Mouse (Mus musculus) forebrain, embryonic 16.5 days (tissue): ENCODE results near the gene Col23a1. TPM values are rescaled to one million over a fixed set of nuclear protein-coding genes. Genes with fewer than 3 reads are reported as not detected.

Experiments
- ATAC-seq: fragments of 200-750 bp; cut with Nextera tagmentation; 2 replicates; pipeline ENCODE4 v1.8.0; 2017; ENCODE audit warnings: mild to moderate bottlenecking, moderate library complexity
- H3K27ac ChIP-seq: fragments of 300-500 bp; sonication (generic); 2 replicates; pipeline ENCODE4 v1.5.1; 2014; ENCODE audit warnings: low read length, control low read depth
- H3K27me3 ChIP-seq: fragments of 300-500 bp; sonication (generic); replicated peaks from 2 replicates; pipeline ENCODE4 v1.6.1; 2014; ENCODE audit warnings: low read length; ENCODE audit not compliant: control insufficient read depth, insufficient read depth
- H3K36me3 ChIP-seq: fragments of 300-500 bp; sonication (generic); 2 replicates; pipeline ENCODE4 v1.6.1; 2014; ENCODE audit not compliant: control insufficient read depth, insufficient read depth
- H3K4me1 ChIP-seq: fragments of 300-500 bp; sonication (generic); replicated peaks from 2 replicates; pipeline ENCODE4 v1.6.1; 2014; ENCODE audit warnings: low read length; ENCODE audit not compliant: control insufficient read depth, insufficient read depth
- H3K4me2 ChIP-seq: fragments of 300-500 bp; sonication (generic); 2 replicates; pipeline ENCODE4 v1.6.1; 2014; ENCODE audit warnings: mild to moderate bottlenecking, low read length, control low read depth
- H3K4me3 ChIP-seq: fragments of 300-500 bp; sonication (generic); replicated peaks from 2 replicates; pipeline ENCODE4 v1.5.1; 2014; ENCODE audit warnings: mild to moderate bottlenecking, low read length, control low read depth
- H3K9ac ChIP-seq: fragments of 300-500 bp; sonication (generic); replicated peaks from 2 replicates; pipeline ENCODE4 v1.6.1; 2014; ENCODE audit warnings: low read depth, low read length, control low read depth
- H3K9me3 ChIP-seq: fragments of 300-500 bp; sonication (generic); 2 replicates; pipeline ENCODE4 v1.6.1; 2016; ENCODE audit warnings: low read length; ENCODE audit not compliant: control insufficient read depth
- WGBS: fragments of 180-500 bp; shearing (Covaris S2); extraction: QIAGEN DNeasy Blood & Tissue Kit; methylation state at CpG from one replicate; pipeline ENCODE4 v1.1.7; 2014; 5-methylcytosine and 5-hydroxymethylcytosine counted together
- polyA plus RNA-seq: library from polyadenylated mRNA; unstranded; fragments of >200 nt; fragmentation: Nextera tagmentation; extraction: Ambion mirVana; gene quantifications from 2 replicates; pipeline ENCODE4 v1.2.1, GENCODE M21; 2015

Gene Col23a1
- polyA plus RNA-seq, 1 experiment from 2014 or later = 3.0 TPM

DNA sequence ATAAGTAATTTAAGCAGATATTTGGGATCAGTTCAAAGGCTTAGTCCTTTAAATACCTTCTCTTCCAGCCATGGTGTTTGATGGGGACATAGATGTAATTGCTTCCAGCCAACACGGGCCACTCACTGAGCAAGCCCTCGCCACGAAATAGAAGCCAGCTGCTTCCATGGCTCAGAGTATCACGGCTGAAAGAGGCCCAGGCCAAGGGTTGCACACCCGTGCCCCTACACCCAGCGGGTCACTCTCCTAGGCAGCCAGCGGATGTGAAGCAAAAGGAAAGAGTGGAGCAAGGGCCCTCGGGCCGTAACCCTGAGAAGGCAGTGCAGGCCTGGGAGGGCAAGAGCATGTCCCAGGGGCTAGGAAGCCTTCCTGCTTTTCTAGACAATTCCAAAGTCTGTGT is 252.7 kb downstream of the Col23a1 start:
- H3K4me2 ChIP-seq = no peak overlapping the region
- H3K27me3 ChIP-seq = no peaks in the 10 kb centered on the region
- H3K27ac ChIP-seq = no peak overlapping the region
- H3K36me3 ChIP-seq = no peaks in the 10 kb centered on the region
- WGBS = 63% methylated on average over 9 of the region's 9 CpGs
- no peak overlapping the region for H3K9ac ChIP-seq
- no peaks in the 10 kb centered on the region for H3K4me1 ChIP-seq
- no peak overlapping the region for H3K4me3 ChIP-seq
- ATAC-seq = no peak
- H3K9me3 ChIP-seq = no peaks in the 10 kb centered on the region

DNA sequence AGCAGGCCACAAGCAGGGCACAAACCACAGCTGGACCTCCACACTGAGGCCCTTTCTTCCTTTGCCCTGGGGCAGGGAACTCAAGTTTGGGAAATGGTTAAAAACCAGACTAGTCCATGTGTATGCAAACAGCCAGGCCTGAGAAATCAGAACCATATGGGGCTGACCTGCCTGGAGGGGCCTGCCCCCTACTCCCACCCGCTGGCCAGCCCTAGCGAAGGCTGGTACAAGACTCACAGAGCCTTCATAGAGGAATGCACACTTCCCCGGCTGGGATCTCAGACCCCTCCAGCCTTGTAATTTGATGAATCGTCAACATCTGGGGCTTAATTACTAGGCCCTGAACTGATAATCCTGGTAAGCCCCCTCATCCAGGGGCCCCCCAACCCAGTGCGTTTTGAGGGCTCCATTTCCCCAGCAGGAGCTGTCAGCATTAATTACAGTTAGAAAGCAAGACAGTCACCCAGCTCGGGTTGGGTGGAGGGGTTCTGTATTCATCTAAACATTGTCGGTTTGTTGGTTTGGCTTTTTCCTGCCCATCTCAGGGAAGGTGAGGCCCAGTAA is 253.8 kb downstream of the Col23a1 start:
- WGBS = 20% methylated on average over 7 of the region's 7 CpGs
- H3K9me3 ChIP-seq = no peaks in the 10 kb centered on the region

DNA sequence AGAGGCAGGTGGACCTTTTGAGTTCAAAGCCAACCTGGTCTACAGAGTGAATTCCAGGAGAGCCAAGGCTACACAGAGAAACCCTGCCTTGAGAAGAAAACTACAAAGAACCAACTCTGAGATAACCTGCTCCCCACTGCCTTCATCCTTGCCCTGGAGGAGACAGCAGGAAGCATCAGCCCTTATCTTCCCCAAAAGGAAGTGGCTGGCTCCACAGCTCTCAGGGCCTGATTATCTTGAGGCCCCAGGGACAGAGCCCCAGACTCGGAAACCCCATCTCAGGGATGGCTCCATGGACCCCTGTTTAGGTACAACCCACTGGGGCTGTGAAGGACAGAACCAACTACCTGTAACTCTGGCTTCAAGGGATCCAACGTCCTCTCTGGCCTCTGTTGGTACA is 254.7 kb downstream of the Col23a1 start:
- Histone ChIP-seq H3K4me2 (no peak overlapping the region), H3K9ac (no peak overlapping the region), H3K36me3 (no peaks in the 10 kb centered on the region), H3K27me3 (no peaks in the 10 kb centered on the region), H3K4me1 (no peaks in the 10 kb centered on the region), H3K27ac (no peak overlapping the region), H3K4me3 (no peak overlapping the region), H3K9me3 (no peaks in the 10 kb centered on the region)
- ATAC-seq = no peak
- 69% methylated on average over 2 of the region's 2 CpGs for WGBS

More for the DNA sequence above, 253.8 kb downstream of the Col23a1 start:
- H3K4me3 ChIP-seq = no peak overlapping the region
- H3K4me1 ChIP-seq = no peaks in the 10 kb centered on the region
- no peaks in the 10 kb centered on the region for H3K36me3 ChIP-seq
- H3K4me2 ChIP-seq = no peak overlapping the region
- no peaks in the 10 kb centered on the region for H3K27me3 ChIP-seq
- H3K27ac ChIP-seq = no peak overlapping the region
- no peak overlapping the region for H3K9ac ChIP-seq
- no peak for ATAC-seq

DNA sequence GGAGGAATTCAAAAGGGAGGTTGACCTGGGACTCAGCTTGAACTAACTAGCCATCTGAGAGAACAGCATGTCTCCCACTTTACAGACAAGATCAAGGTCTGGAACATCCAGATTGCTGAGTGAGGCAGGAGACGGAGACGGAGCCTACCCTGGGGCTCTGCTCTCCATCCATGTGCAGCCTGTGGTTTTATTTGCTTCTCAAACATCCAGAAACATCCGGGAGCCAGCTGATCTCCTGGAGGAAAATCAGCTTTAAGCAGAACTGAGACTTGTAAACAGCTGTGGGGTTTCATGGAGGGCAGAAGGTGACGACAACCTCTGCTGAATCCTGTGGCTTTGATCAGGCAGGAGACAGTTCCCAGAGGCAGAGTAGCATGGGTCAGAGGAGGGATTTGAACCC is 256.1 kb downstream of the Col23a1 start:
- Histone ChIP-seq H3K27ac (no peak overlapping the region), H3K4me1 (no peaks in the 10 kb centered on the region), H3K27me3 (no peaks in the 10 kb centered on the region), H3K9me3 (no peaks in the 10 kb centered on the region), H3K4me2 (no peak overlapping the region), H3K36me3 (no peaks in the 10 kb centered on the region), H3K4me3 (no peak overlapping the region), H3K9ac (no peak overlapping the region)
- 77% methylated on average over 4 of the region's 4 CpGs for WGBS
- ATAC-seq = no peak

DNA sequence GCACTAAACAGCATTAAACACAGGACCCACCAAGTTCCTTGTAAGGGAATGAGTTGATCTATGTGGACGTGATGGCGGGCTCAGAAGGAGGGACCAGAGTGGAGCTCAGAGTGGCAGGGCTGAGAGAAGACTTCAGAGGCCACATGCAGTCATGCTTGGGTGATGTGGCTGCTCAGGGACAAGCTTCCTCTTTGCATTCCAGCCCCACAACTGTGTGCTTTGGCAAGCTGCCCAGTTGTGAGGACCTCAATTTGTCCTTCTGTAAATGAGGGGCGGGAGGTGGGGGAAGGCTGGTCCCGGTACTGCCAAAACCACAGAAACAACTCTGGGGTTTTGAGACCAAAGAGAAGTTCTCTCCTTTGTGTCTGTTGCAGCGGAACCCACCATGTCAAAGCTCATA is 261.5 kb downstream of the Col23a1 start:
- H3K4me1 ChIP-seq = 0 out of 2 replicates have a peak, but pooled peaks cover 3% of the 10 kb centered on the region
- ATAC-seq = no peak
- no peaks in the 10 kb centered on the region for H3K27me3 ChIP-seq
- no peak overlapping the region for H3K27ac ChIP-seq
- no peaks in the 10 kb centered on the region for H3K36me3 ChIP-seq
- H3K9me3 ChIP-seq = no peaks in the 10 kb centered on the region
- no peak overlapping the region for H3K4me2 ChIP-seq
- no peak overlapping the region for H3K4me3 ChIP-seq
- 55% methylated on average over 5 of the region's 5 CpGs for WGBS
- no peak overlapping the region for H3K9ac ChIP-seq

DNA sequence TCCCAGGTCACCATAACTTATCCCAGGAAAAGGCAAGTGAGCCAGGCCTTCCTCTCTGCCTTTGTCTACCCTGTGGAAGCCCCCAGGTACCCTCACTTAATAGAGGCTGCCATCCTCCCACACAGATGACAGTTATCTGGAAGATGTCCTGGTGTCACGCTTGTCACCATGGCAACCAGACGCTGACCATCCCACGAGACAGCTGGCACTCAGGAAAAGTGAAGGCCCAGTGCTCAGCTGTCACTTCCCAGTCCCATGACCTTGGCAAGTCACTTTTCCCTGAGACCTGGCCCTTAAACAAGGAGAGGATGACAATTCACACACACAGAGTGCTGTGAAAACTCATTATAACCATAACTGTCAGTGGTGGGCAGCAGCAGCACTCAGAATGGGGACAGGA is 262.4 kb downstream of the Col23a1 start:
- Histone ChIP-seq H3K27me3 (no peaks in the 10 kb centered on the region), H3K4me1 (0 out of 2 replicates have a peak, but pooled peaks cover 3% of the 10 kb centered on the region), H3K36me3 (no peaks in the 10 kb centered on the region), H3K9me3 (no peaks in the 10 kb centered on the region), H3K4me3 (no peak overlapping the region), H3K4me2 (no peak overlapping the region), H3K27ac (no peak overlapping the region), H3K9ac (no peak overlapping the region)
- WGBS = 64% methylated on average over 3 of the region's 3 CpGs
- no peak for ATAC-seq

DNA sequence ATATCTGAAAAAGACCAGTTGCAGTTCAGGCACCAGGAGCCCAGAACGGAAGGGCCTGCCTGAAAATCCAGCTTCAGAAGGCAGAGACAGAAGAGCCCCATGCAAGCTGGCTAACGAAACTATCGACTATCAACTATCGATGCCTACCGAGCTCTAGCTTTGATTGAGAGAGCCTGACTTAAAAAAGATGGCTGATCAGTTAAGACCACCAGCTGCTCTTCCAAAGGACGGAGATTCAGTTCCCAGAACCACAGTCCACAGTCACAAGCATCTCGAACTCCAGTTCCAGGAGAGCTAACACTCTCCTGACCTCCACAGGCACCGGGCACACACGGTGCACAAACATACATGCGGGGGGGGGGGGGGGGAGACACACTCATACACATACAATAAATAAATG is 264.9 kb downstream of the Col23a1 start:
- H3K9ac ChIP-seq = no peak overlapping the region
- H3K4me3 ChIP-seq = peak overlapping the region; percentile 20; the same call in 1 of the 2 replicates
- WGBS = 72% methylated on average over 9 of the region's 10 CpGs
- H3K9me3 ChIP-seq = no peaks in the 10 kb centered on the region
- H3K27ac ChIP-seq = no peak overlapping the region
- H3K36me3 ChIP-seq = no peaks in the 10 kb centered on the region
- H3K4me1 ChIP-seq = 0 out of 2 replicates have a peak, but pooled peaks cover 3% of the 10 kb centered on the region
- peak overlapping the region; percentile 19; the same call in 1 of the 2 replicates for H3K4me2 ChIP-seq
- H3K27me3 ChIP-seq = no peaks in the 10 kb centered on the region
- no peak for ATAC-seq

DNA sequence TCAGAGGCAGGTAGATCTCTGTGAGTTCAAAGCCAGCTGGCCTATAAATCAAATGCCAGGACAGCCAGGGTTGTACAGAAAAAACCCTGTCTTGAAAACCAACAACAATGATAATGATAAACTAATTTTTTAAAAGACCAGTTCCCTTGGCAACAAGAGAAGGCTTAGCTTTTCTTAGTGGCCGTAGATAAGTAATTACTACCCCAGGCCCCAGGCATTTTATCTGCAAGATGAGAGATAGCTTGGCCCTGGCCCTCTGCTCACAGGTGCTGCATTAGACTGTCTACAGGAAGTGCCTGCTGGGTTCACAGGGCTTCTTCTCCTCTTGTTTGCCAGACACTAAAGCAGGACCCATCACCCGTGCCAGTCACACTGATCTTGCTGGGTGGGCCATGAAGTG is 265.3 kb downstream of the Col23a1 start:
- H3K9ac ChIP-seq = no peak overlapping the region
- no peak for ATAC-seq
- H3K4me3 ChIP-seq = no peak overlapping the region
- H3K4me1 ChIP-seq = 0 out of 2 replicates have a peak, but pooled peaks cover 3% of the 10 kb centered on the region
- no peak overlapping the region for H3K4me2 ChIP-seq
- 77% methylated on average over 2 of the region's 2 CpGs for WGBS
- H3K9me3 ChIP-seq = no peaks in the 10 kb centered on the region
- H3K27ac ChIP-seq = no peak overlapping the region
- H3K27me3 ChIP-seq = no peaks in the 10 kb centered on the region
- no peaks in the 10 kb centered on the region for H3K36me3 ChIP-seq

DNA sequence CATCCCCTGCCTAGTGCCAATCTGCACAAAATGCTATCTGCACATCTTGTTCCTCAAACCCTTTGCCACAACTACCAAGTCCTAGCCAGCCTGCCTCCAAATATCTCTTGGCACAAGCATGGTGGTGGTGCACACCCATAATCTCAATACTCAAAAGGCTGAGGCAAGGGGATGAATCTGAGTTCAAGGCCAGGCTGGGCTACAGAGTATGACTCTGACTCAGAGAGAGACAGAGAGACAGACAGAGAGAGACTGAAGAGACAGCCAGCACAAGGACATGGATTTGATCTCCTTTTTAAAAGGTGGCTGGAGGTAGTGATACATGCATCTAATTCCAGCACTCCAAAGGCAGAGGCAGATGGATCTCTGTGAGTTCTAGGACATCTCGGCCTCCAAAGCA is 273.6 kb downstream of the Col23a1 start:
- H3K4me1 ChIP-seq = no peaks in the 10 kb centered on the region
- H3K36me3 ChIP-seq = no peaks in the 10 kb centered on the region
- H3K27ac ChIP-seq = no peak overlapping the region
- H3K27me3 ChIP-seq = no peaks in the 10 kb centered on the region
- no peak for ATAC-seq
- no peak overlapping the region for H3K9ac ChIP-seq
- no peak overlapping the region for H3K4me2 ChIP-seq
- H3K9me3 ChIP-seq = no peaks in the 10 kb centered on the region
- WGBS = 82% methylated on average over 1 of the region's 1 CpGs
- H3K4me3 ChIP-seq = no peak overlapping the region

DNA sequence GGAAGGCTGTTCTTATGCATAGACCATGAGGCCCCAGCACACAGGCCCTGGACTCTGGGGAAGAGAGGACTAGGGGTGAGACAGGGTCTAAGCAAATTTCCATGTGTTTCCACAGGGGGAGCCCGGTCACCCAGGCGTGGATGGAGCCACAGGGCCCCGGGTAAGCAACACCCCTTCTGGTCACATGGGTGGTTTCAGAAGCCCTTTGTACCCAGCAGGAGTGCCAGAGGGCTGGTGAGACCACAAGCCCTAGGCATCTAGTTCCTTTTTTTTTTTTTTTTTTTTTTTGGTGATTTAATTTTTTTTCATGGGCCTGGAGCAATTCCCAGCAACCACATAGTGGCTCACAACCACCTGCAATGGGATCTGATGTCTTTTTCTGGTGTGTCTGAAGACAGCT is 275.3 kb downstream of the Col23a1 start:
- ATAC-seq = no peak
- Histone ChIP-seq H3K9me3 (no peaks in the 10 kb centered on the region), H3K9ac (no peak overlapping the region), H3K4me2 (no peak overlapping the region), H3K4me3 (no peak overlapping the region), H3K4me1 (no peaks in the 10 kb centered on the region), H3K27me3 (no peaks in the 10 kb centered on the region), H3K27ac (no peak overlapping the region), H3K36me3 (no peaks in the 10 kb centered on the region)
- 26% methylated on average over 3 of the region's 3 CpGs for WGBS
